Mouse (Mus musculus): ENCODE data around the gene Olfr745.

GRCm38 (mm10) chr14:50614579-50614978 lies 24.6 kb upstream of the Olfr745 start, which contains the start of gene Olfr744:
- TF ChIP-seq CTCF (IDR thresholded peaks at IDR 0.05; ENCODE audit: control insufficient read depth, insufficient read depth, low read length) (no peak), POLR2A (IDR thresholded peaks at IDR 0.05; ENCODE audit: borderline replicate concordance, control insufficient read depth, low read depth, low read length) (no peak)

Measured in bone marrow, adult 2 months (tissue).